Mouse (Mus musculus) megakaryocyte, embryonic 14.5 days (primary cell): ENCODE measurements around the gene Ybx2. TPM values are rescaled to one million over a fixed set of nuclear protein-coding genes. Genes with fewer than 3 reads are reported as not detected.
"Not testable (repeated sequence)": the region's sequence is repeated elsewhere in the genome, so short reads cannot be mapped to it uniquely, and the experiment has no call there.

Experiments
- H3K27me3 ChIP-seq: replicated peaks from 2 replicates; pipeline ENCODE3; 2012; ENCODE audit warnings: inconsistent platforms
- H3K36me3 ChIP-seq: replicated peaks from 2 replicates; pipeline ENCODE3; 2012; ENCODE audit warnings: low read length, inconsistent platforms, mixed read lengths
- H3K4me1 ChIP-seq: 2 replicates; pipeline ENCODE4 v1.6.1; 2012; ENCODE audit warnings: inconsistent platforms
- H3K4me3 ChIP-seq: replicated peaks from 2 replicates; pipeline ENCODE3; 2012; ENCODE audit warnings: moderate library complexity, mild to moderate bottlenecking, inconsistent platforms
- H3K9me3 ChIP-seq: 2 replicates; pipeline ENCODE4 v1.6.1; 2012; ENCODE audit warnings: inconsistent platforms
- FLI1 ChIP-seq: IDR thresholded peaks from 2 replicates; pipeline ENCODE4 v1.6.1; 2012; ENCODE audit warnings: low read length, inconsistent platforms, mixed read lengths
- GATA1 ChIP-seq: IDR thresholded peaks from 3 replicates; pipeline ENCODE4 v1.6.1; 2012; ENCODE audit warnings: mixed read lengths, low read length, inconsistent platforms, borderline replicate concordance
- polyA plus RNA-seq: library from polyadenylated mRNA; stranded (reverse); fragments of >175 nt; gene quantifications from 2 replicates; pipeline ENCODE4 v1.2.3, GENCODE M21; 2012; ENCODE audit warnings: low replicate concordance; ENCODE audit not compliant: insufficient read depth

The Ybx2 gene
- polyA plus RNA-seq, 1 experiment: 0.75 TPM

DNA sequence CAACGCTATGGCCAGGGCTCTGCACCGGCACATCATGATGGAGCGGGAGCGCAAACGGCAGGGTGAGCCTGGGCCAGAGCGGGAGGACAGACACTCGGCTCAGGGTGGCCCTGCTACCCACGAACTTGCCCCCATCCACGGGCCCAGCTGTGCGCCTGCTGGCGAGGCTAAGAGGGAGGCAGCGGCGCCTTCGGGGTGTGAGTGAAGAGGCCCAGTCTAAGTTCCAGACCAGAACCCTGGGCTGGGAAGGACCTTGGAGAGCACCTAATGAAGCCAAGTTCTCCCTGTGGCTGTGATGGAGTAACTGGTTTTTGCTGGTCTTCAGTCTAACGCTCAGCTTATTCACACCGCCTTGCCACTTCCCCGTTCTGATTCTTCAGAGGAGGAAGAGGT, 21.2 kb upstream of the Ybx2 start:
- no peaks in the 10 kb centered on the region for H3K27me3 ChIP-seq
- H3K9me3 ChIP-seq: no peaks in the 10 kb centered on the region
- H3K4me3 ChIP-seq: peak overlapping the region; percentile 98
- H3K4me1 ChIP-seq: peaks cover 67% of the 10 kb centered on the region
- TF ChIP-seq GATA1: no peak
- no peak for TF ChIP-seq FLI1
- H3K36me3 ChIP-seq: peaks cover 87% of the 10 kb centered on the region

- Histone ChIP-seq H3K27me3 (no peaks in the 10 kb centered on the region), H3K4me1 (peaks cover 68% of the 10 kb centered on the region), H3K9me3 (no peaks in the 10 kb centered on the region), H3K4me3 (peak overlapping the region; percentile 98), H3K36me3 (peaks cover 82% of the 10 kb centered on the region)
- no peak for TF ChIP-seq GATA1
- no peak for TF ChIP-seq FLI1
Observed at GRCm38 (mm10) chr11:69914917-69915430, 20.6 kb upstream of the Ybx2 start.

- Histone ChIP-seq H3K27me3 (no peaks in the 10 kb centered on the region), H3K36me3 (peaks cover 73% of the 10 kb centered on the region), H3K9me3 (no peaks in the 10 kb centered on the region), H3K4me3 (peak overlapping the region; percentile 40), H3K4me1 (peaks cover 68% of the 10 kb centered on the region)
- no peak for TF ChIP-seq FLI1
- TF ChIP-seq GATA1: no peak
Observed at GRCm38 (mm10) chr11:69915667-69916627, 19.6 kb upstream of the Ybx2 start.

DNA sequence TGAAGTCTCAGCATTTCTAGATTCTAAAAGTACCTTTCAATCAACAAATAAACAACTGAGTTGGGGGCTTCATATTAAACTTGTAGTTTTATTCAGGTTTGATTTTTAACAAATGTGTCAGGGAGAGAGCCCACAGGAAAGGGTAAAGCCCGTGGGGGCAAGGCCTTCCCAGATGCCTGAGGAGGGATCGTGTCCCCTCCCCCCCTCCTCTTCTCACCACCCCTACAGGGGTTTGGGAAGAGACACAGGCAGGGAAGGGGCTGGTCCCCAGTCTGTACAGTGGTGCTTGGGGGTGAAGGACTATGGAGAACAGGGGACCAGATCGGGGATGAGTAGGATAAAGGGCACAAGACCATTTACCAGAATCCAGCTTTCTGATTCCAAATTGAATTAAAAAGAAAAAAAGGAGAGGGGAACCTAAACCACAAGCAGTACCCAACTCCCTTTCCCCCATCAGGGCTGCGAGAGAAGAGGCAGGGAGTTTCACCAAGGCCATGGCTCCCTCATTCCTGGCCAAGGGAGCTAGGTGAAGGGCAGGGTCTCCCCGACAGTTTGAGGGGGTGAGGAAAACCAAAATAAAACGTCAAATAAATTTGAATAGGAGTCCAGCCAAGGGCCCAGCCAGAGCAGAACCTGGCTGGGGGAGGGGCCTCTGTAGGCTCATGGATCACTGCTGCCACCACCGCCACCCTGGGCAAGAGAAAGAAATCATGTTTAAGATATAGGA, 18.8 kb upstream of the Ybx2 start:
- H3K27me3 ChIP-seq, H3K4me3 ChIP-seq, H3K9me3 ChIP-seq: not testable (repeated sequence)
- Histone ChIP-seq H3K4me1 (peaks cover 68% of the 10 kb centered on the region), H3K36me3 (peaks cover 64% of the 10 kb centered on the region)

- Histone ChIP-seq H3K4me1 (peaks cover 70% of the 10 kb centered on the region), H3K4me3 (no peak overlapping the region), H3K27me3 (no peaks in the 10 kb centered on the region), H3K9me3 (no peaks in the 10 kb centered on the region), H3K36me3 (peaks cover 58% of the 10 kb centered on the region)
- no peak for TF ChIP-seq GATA1
- no peak for TF ChIP-seq FLI1
Observed at GRCm38 (mm10) chr11:69917379-69917948, 18.1 kb upstream of the Ybx2 start.

- Histone ChIP-seq H3K4me1 (peaks cover 70% of the 10 kb centered on the region), H3K9me3 (no peaks in the 10 kb centered on the region), H3K36me3 (peaks cover 51% of the 10 kb centered on the region), H3K4me3 (peak overlapping the region; percentile 29), H3K27me3 (no peaks in the 10 kb centered on the region)
- TF ChIP-seq GATA1: no peak
- no peak for TF ChIP-seq FLI1
Observed at GRCm38 (mm10) chr11:69918118-69918517, 17.5 kb upstream of the Ybx2 start.

- no peak for TF ChIP-seq GATA1
- TF ChIP-seq FLI1: no peak
- H3K9me3 ChIP-seq: no peaks in the 10 kb centered on the region
- H3K27me3 ChIP-seq: no peaks in the 10 kb centered on the region
- H3K4me3 ChIP-seq: peak overlapping the region; percentile 99
- H3K36me3 ChIP-seq: peaks cover 47% of the 10 kb centered on the region
- H3K4me1 ChIP-seq: peaks cover 72% of the 10 kb centered on the region
Observed at GRCm38 (mm10) chr11:69919053-69919452, 16.5 kb upstream of the Ybx2 start.

GRCm38 (mm10) chr11:69919661-69920265, 15.8 kb upstream of the Ybx2 start:
- Histone ChIP-seq H3K4me3 (peak overlapping the region; percentile 99), H3K4me1 (peaks cover 68% of the 10 kb centered on the region), H3K9me3 (no peaks in the 10 kb centered on the region), H3K36me3 (peaks cover 47% of the 10 kb centered on the region), H3K27me3 (no peaks in the 10 kb centered on the region)
- TF ChIP-seq FLI1 (no peak; the same call in 1 of the 2 replicates), GATA1 (no peak)

GRCm38 (mm10) chr11:69920266-69921031, 15.1 kb upstream of the Ybx2 start:
- Histone ChIP-seq H3K27me3 (no peaks in the 10 kb centered on the region), H3K36me3 (peaks cover 40% of the 10 kb centered on the region), H3K9me3 (no peaks in the 10 kb centered on the region), H3K4me1 (peaks cover 61% of the 10 kb centered on the region), H3K4me3 (peak overlapping the region; percentile 99)
- TF ChIP-seq GATA1 (no peak), FLI1 (no peak)
